Mouse (Mus musculus): ENCODE data around the gene Cyb5d1. TPM values are rescaled to one million over a fixed set of nuclear protein-coding genes. Genes with fewer than 3 reads are reported as not detected.

The Cyb5d1 gene
- polyA plus RNA-seq, 2 experiments = 7.3 to 8.3 TPM

DNA sequence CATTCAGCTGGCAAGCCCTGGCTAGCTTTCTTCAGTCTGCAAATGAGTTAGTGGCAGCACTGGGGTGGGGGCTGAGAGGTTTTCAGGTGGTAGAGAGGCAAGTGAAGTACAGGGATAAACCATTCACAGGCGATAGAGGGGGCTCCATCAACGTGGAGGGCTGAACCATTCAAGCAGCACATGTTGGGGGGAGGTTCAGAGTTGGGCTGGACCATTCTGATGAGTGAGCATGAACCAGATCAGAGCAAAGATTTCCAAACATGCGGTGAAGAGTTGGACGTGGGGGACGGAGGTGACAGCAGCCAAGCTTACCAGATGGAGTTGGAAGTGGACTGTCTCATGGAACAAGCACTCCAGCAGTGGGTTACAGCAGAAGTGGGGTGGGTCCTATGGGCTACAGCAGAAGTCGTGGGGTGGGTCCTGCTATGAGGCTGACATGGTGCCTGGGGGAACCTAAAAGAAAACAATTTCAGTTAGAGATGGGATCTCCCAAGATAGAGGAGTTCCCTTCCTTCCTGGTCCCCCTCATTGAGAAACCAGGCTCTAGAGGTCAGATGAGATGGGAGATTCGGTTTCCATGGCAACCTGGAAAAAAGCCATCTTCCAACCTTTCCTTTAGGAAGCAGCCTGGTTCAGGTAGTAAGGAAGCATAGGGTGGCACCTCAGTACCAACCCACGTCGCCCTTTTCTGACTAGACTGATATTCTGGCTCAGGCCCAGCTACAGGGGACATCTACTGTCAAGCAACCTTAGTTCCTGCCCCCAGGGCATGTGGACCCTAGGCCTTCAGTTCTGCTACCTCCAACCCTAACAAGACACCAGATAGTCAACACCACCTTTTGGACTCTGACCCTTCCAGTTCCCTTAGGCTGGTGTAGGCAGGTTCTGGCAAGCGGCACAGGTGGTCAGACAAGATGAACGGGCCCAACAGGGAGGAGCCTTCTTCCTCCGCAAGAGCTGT is 18.1 kb upstream of the Cyb5d1 start, which contains the start of gene Kdm6b:
Gene Kdm6b, minus strand, starts transcription at position 455 of the 961 bp plus-strand sequence.
- Histone ChIP-seq H3K4me2 (ENCODE audit: low read depth) (peak within 1 kb of the TSS; percentile 60), H3K4me1 (replicated peaks; ENCODE audit: control insufficient read depth in 2 of 2, insufficient read depth in 2 of 2, low read length in 1 of 2) (peaks cover 10 to 40% of the 10 kb centered on the region in 2 experiments), H3K36me3 (replicated peaks; ENCODE audit: control insufficient read depth, insufficient read depth, low read depth) (no peaks in the 10 kb centered on the region), H3K27me3 (ENCODE audit: control insufficient read depth, insufficient read depth, low read length) (peaks cover 17% of the 10 kb centered on the region), H3K9me3 (ENCODE audit: control insufficient read depth, low read length) (no peaks in the 10 kb centered on the region), H3K9ac (replicated peaks) (no peak within 1 kb of the TSS), H3K4me3 (ENCODE audit: insufficient read depth in 1 of 2, low read depth in 2 of 2, low read length in 2 of 2) (no peak within 1 kb of the TSS; a peak in 1 of 4 replicates), H3K27ac (no peak within 1 kb of the TSS)
- no peak for TF ChIP-seq CTCF (IDR thresholded peaks at IDR 0.05; ENCODE audit: low read depth)
- TF ChIP-seq EP300 (IDR thresholded peaks at IDR 0.05; ENCODE audit: low read depth) = no peak
- 42% methylated on average over 12 of the region's 12 CpGs for WGBS (ENCODE audit: insufficient replicate concordance)
- no peak for ATAC-seq (ENCODE audit: insufficient read depth)
- no peak for DNase-seq (ENCODE audit: low read depth in 3 of 3, low spot score in 3 of 3)

DNA sequence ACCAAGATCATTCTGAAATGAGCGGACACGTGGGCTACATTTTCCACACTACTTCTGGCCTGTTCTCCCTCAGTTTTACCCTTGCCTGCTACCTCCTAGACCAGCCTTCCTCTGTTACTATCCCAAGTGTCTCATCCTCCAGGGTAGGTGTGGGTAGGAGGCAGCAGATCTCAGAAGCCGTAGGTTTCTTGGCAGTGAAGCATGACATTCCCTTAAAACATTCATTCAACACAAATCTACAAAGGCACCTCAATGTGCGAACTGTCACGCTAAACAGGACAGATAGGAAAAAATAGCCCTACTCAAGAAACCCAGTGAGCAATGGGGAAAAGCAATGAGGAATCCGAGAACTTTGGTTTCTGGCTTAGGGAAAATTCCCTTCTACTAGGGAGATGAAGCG is 17.1 kb upstream of the Cyb5d1 start:
- Histone ChIP-seq H3K27me3 (ENCODE audit: control insufficient read depth, insufficient read depth, low read length) (peaks cover 9% of the 10 kb centered on the region), H3K9me3 (ENCODE audit: control insufficient read depth, low read length) (no peaks in the 10 kb centered on the region), H3K4me2 (ENCODE audit: low read depth) (peak overlapping the region; percentile 100), H3K36me3 (replicated peaks; ENCODE audit: control insufficient read depth, insufficient read depth, low read depth) (no peaks in the 10 kb centered on the region), H3K4me1 (replicated peaks; ENCODE audit: control insufficient read depth in 2 of 2, insufficient read depth in 2 of 2, low read length in 1 of 2) (peaks cover 8 to 38% of the 10 kb centered on the region in 2 experiments), H3K4me3 (ENCODE audit: insufficient read depth in 1 of 2, low read depth in 2 of 2, low read length in 2 of 2) (no peak overlapping the region), H3K9ac (replicated peaks) (no peak overlapping the region), H3K27ac (no peak overlapping the region)
- WGBS (ENCODE audit: insufficient replicate concordance) = 75% methylated on average over 7 of the region's 7 CpGs
- DNase-seq (ENCODE audit: low read depth in 3 of 3, low spot score in 3 of 3) (no peak), ATAC-seq (ENCODE audit: insufficient read depth) (no peak)
- TF ChIP-seq CTCF (IDR thresholded peaks at IDR 0.05; ENCODE audit: low read depth) = no peak
- no peak for TF ChIP-seq EP300 (IDR thresholded peaks at IDR 0.05; ENCODE audit: low read depth)

DNA sequence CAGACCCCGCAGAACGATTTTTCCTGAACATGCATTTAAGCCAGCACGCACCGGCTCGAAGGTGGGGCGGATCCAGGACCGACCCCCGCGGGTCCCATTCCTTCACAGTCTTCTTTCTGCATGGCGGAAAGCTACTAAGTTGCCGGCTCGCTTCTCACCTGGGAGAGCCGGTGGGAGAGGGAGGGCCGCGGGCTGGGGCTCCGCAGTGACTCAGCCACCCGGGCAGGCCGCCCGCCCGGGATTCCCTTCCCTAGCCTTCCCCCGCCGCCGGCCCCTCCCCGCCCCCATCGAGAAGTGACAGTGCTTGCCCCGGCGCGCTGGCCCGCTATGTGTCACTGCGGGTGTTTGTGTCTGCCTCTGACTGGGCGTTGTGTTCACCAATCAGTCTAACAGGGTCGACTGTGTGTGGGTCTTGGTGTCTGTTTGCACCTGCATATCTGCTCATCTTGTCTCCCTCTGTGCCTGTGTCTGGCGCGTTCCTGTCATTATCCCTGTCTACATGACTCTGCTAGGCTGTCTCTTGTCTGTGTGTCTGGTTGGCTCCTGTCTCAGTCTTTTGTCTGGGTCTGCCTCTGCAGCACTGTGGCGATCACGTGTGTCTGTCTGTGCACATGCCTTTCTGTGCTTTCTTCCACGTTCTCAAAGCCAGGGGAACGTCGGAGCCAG is 16.2 kb upstream of the Cyb5d1 start:
- WGBS (ENCODE audit: insufficient replicate concordance) = under 1% methylated on average over 39 of the region's 39 CpGs
- peak; percentile 29; the same call in 1 of the 2 replicates for ATAC-seq (ENCODE audit: insufficient read depth)
- H3K4me2 ChIP-seq (ENCODE audit: low read depth) = peak overlapping the region; percentile 100
- H3K36me3 ChIP-seq (replicated peaks; ENCODE audit: control insufficient read depth, insufficient read depth, low read depth) = no peaks in the 10 kb centered on the region
- H3K4me3 ChIP-seq (ENCODE audit: insufficient read depth in 1 of 2, low read depth in 2 of 2, low read length in 2 of 2) = peak overlapping the region; percentile 62 to 94
- H3K9me3 ChIP-seq (ENCODE audit: control insufficient read depth, low read length) = no peaks in the 10 kb centered on the region
- H3K27me3 ChIP-seq (ENCODE audit: control insufficient read depth, insufficient read depth, low read length) = no peaks in the 10 kb centered on the region; the same call in 1 of the 2 replicates
- peak in 1 of 3 experiments; percentile 74 for DNase-seq (ENCODE audit: low read depth in 3 of 3, low spot score in 3 of 3)
- peak overlapping the region; percentile 82 for H3K27ac ChIP-seq
- H3K9ac ChIP-seq (replicated peaks) = peak overlapping the region; percentile 68
- peaks cover 8 to 32% of the 10 kb centered on the region in 2 experiments for H3K4me1 ChIP-seq (replicated peaks; ENCODE audit: control insufficient read depth in 2 of 2, insufficient read depth in 2 of 2, low read length in 1 of 2)
- peak; percentile 16; the same call in 1 of the 2 replicates for TF ChIP-seq CTCF (IDR thresholded peaks at IDR 0.05; ENCODE audit: low read depth)
- TF ChIP-seq EP300 (IDR thresholded peaks at IDR 0.05; ENCODE audit: low read depth) = no peak

DNA sequence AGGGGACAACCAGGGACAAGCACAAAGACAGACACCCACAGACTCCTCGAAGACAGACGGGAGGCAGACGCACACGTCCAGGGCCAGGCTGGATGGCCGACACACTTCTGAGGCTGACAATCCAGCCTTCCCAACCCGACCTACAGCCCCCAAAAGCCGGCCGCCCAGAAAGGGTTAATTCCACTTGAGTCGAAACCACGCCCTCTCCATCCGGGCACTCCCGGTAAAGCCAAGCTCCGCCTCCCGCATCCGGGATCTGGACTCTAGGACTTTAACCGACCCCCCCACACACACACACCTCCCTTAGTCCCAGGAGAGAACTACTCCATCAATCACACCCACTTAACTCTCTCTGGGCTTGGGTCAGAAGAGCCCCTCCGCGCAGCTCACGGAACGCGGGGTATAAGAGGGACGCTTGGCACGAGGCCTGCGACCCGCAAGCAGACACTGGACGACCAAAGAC is 15.7 kb upstream of the Cyb5d1 start:
- Histone ChIP-seq H3K4me2 (ENCODE audit: low read depth) (peak overlapping the region; percentile 100), H3K9ac (replicated peaks) (peak overlapping the region; percentile 68), H3K4me1 (replicated peaks; ENCODE audit: control insufficient read depth in 2 of 2, insufficient read depth in 2 of 2, low read length in 1 of 2) (peaks cover 8 to 32% of the 10 kb centered on the region in 2 experiments), H3K27me3 (ENCODE audit: control insufficient read depth, insufficient read depth, low read length) (no peaks in the 10 kb centered on the region), H3K36me3 (replicated peaks; ENCODE audit: control insufficient read depth, insufficient read depth, low read depth) (peaks cover 1% of the 10 kb centered on the region), H3K4me3 (ENCODE audit: insufficient read depth in 1 of 2, low read depth in 2 of 2, low read length in 2 of 2) (peak overlapping the region; percentile 62 to 94), H3K27ac (peak overlapping the region; percentile 82), H3K9me3 (ENCODE audit: control insufficient read depth, low read length) (no peaks in the 10 kb centered on the region)
- ATAC-seq (ENCODE audit: insufficient read depth) (peak; percentile 47), DNase-seq (ENCODE audit: low read depth in 3 of 3, low spot score in 3 of 3) (peak; percentile 86 to 89 (median 87))
- TF ChIP-seq EP300 (IDR thresholded peaks at IDR 0.05; ENCODE audit: low read depth) (no peak), CTCF (IDR thresholded peaks at IDR 0.05; ENCODE audit: low read depth) (no peak)
- under 1% methylated on average over 26 of the region's 26 CpGs for WGBS (ENCODE audit: insufficient replicate concordance)

Data from liver, embryonic 14.5 days (tissue).